Mouse (Mus musculus): ENCODE measurements around the gene Rab11fip3. TPM values are rescaled to one million over a fixed set of nuclear protein-coding genes. Genes with fewer than 3 reads are reported as not detected.
A peak's percentile ranks its signal among the peaks of the same experiment; 100 is the strongest.

Rab11fip3 gene
- total RNA-seq, 2 experiments from 2014 or later: 17.8 to 28.5 TPM

DNA sequence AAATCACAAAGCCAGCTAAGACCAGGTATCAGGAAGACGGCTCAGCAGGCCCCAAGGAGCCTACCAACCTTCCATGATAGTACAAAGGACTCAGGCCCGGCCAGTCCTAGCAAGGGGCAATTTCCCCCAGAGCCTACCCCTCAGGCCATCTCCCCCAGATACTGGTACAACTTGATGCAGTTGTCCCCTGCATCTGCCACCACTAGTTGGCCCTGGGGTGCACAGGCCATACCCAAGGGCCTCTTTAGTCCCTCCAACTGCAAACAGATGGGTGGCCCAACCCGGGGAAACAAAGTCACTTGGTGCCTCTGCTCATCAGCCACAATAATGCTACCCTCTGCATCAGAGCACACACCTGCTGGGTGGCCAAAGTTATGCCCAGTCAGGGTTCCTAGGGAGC, 126.1 kb downstream of the Rab11fip3 start:
- no peak for DNase-seq (ENCODE audit: low spot score in 2 of 2)

DNA sequence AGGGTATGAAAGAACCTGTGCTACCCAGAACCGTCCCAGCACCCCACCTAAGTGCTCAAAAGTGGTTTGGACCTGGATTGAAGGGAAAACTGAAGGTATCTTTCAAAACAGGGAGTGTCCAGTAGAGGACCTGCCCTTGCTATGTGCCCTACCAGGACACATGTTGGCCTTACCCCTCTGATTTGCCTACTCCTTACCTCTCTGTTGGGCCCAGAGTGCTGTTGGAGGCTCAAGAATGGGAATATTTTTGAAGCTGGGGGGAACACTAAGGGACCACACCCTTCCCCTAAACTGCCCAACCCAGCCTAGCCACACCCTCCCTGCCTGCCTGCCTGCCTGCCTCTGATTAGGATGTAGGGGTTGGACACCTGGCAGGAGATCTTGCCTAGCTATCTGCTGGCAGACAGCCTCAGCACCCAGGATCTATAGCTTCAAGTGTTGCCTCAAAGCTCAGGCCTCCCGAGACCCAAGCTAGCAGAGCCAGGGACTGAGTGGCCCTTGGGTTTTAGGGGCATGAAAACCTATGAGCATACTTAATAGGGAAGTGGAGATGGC, 126.7 kb downstream of the Rab11fip3 start:
- DNase-seq (ENCODE audit: low spot score in 2 of 2): no peak

DNA sequence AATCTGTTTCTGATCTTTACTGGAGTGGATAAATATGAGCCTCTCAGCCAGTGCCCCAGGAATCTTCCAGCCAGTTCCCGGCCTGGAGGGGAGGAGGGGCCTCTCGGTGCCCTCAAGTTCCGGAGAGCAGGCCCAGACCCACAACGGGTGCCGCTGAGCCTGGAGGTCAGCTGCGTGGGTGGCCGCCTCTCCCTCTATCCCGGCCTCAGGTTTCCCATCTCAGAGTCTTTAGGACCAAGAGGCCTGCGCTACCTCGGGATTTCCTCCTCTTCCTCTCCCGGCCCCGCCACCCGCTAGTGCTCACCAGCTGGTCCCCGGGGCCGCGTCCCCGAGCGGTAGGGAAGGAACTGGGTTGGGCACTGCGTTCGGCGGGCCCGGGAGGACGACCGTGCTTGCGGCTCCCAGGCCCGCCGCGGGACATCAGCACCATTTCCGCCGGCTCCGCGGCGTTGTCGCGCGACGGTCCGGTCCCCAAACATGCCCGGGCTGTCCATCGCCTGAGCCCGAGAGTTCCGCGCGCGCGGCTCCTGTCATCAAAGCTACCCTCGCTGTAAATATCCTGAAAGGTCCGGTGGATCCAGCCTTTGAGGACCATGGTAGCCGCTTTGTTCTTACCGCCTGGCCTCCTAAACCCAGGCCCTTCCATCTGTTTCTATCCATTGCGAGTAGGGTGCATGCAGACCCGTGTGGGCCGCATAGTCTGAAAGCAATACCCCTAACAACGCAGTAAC, 127.7 kb downstream of the Rab11fip3 start:
- peak; percentile 56 to 69 for DNase-seq (ENCODE audit: low spot score in 2 of 2)

Other genes with a start within 250 kb of the Rab11fip3 start
- gene Wdr24, start 245.9 kb downstream of the Rab11fip3 start, total RNA-seq (2021): 10 to 100 TPM; 27.8 to 31.0 TPM
- gene Jmjd8, start 240.7 kb downstream of the Rab11fip3 start, total RNA-seq (2021): 10 to 100 TPM; 72.9 to 81.8 TPM
- gene Stub1, start 236.2 kb downstream of the Rab11fip3 start, total RNA-seq (2021): 100 to 1,000 TPM; 210 to 213 TPM
- 10 to 100 TPM; 19.3 to 21.4 TPM for gene Rhbdl1, start 232.3 kb downstream of the Rab11fip3 start, total RNA-seq (2021)
- 10 to 100 TPM; 13.2 to 15.5 TPM for gene Gm20683, start 227.8 kb downstream of the Rab11fip3 start, total RNA-seq (2021)
- 10 to 100 TPM; 89.6 to 95.0 TPM for gene Rhot2, start 224.7 kb downstream of the Rab11fip3 start, total RNA-seq (2021)
- 10 to 100 TPM; 53.1 to 58.9 TPM for gene Wdr90, start 208.1 kb downstream of the Rab11fip3 start, total RNA-seq (2021)
- 100 to 1,000 TPM; 193 to 209 TPM for gene Mcrip2, start 200.8 kb downstream of the Rab11fip3 start, total RNA-seq (2021)
- 10 to 100 TPM; 80.4 to 81.3 TPM for gene Mettl26, start 194.5 kb downstream of the Rab11fip3 start, total RNA-seq (2021)
- gene Wfikkn1, start 188.7 kb downstream of the Rab11fip3 start, total RNA-seq (2021): 1 to 10 TPM; 5.1 to 5.2 TPM
- 10 to 100 TPM; 36.4 to 38.1 TPM for gene Rab40c, start 149.8 kb downstream of the Rab11fip3 start, total RNA-seq (2021)
- 100 to 1,000 TPM in 1 of 2 experiments, 10 to 100 TPM in 1; 97.7 to 115 TPM for gene Pigq, start 124.6 kb downstream of the Rab11fip3 start, total RNA-seq (2021)
- gene Nhlrc4, start 124.6 kb downstream of the Rab11fip3 start, total RNA-seq (2021): 1 to 10 TPM in 1 of 2 experiments, under 1 TPM in 1; 0.54 to 1.5 TPM
- 1 to 10 TPM in 1 of 2 experiments, not detected in 1; 1.1 TPM for gene A930017K11Rik, start 117.0 kb downstream of the Rab11fip3 start, total RNA-seq (2021)
- 10 to 100 TPM; 24.0 to 24.2 TPM for gene Capn15, start 83.8 kb downstream of the Rab11fip3 start, total RNA-seq (2021)
- 10 to 100 TPM; 22.7 to 33.3 TPM for gene Decr2, start 20.8 kb upstream of the Rab11fip3 start, total RNA-seq (2021)
- 10 to 100 TPM; 13.4 to 14.7 TPM for gene Nme4, start 26.0 kb upstream of the Rab11fip3 start, total RNA-seq (2021)
- gene Tmem8, start 43.7 kb upstream of the Rab11fip3 start, total RNA-seq (2021): 10 to 100 TPM in 1 of 2 experiments, 1 to 10 TPM in 1; 7.4 to 12.2 TPM
- gene Mrpl28, start 53.9 kb upstream of the Rab11fip3 start, total RNA-seq (2021): 10 to 100 TPM; 78.4 to 91.8 TPM
- 10 to 100 TPM; 51.7 to 57.2 TPM for gene Axin1, start 69.1 kb upstream of the Rab11fip3 start, total RNA-seq (2021)
- gene Pdia2, start 129.5 kb upstream of the Rab11fip3 start, total RNA-seq (2021): 10 to 100 TPM in 1 of 2 experiments, 1 to 10 TPM in 1; 2.5 to 43.9 TPM
- 10 to 100 TPM; 40.7 to 47.8 TPM for gene Rgs11, start 133.4 kb upstream of the Rab11fip3 start, total RNA-seq (2021)
- 10 to 100 TPM; 14.8 to 31.9 TPM for gene Arhgdig, start 138.2 kb upstream of the Rab11fip3 start, total RNA-seq (2021)
- gene Fam234a, start 174.7 kb upstream of the Rab11fip3 start, total RNA-seq (2021): 10 to 100 TPM; 90.2 to 99.6 TPM
- 10 to 100 TPM; 80.8 to 85.2 TPM for gene Luc7l, start 183.3 kb upstream of the Rab11fip3 start, total RNA-seq (2021)